Mouse (Mus musculus) hindbrain, postnatal 0 days (tissue): ENCODE data around the gene Nlrc5. TPM values are rescaled to one million over a fixed set of nuclear protein-coding genes. Genes with fewer than 3 reads are reported as not detected.

ENCODE experiments used
- ATAC-seq: fragments of 200-750 bp; cut with Nextera tagmentation; 2 replicates; pipeline ENCODE4 v1.8.0; 2017; ENCODE audit warnings: mild to moderate bottlenecking, moderate TSS enrichment, moderate library complexity
- DNase-seq: peaks from one replicate; pipeline ENCODE4 v3.0.0-alpha.2; 2015; ENCODE audit warnings: low spot score
- H3K27ac ChIP-seq: fragments of 300-500 bp; sonication (generic); 2 replicates; pipeline ENCODE4 v1.5.1; 2014; ENCODE audit warnings: mild to moderate bottlenecking
- H3K27me3 ChIP-seq: fragments of 300-500 bp; sonication (generic); 2 replicates; pipeline ENCODE4 v1.6.1; 2014; ENCODE audit warnings: low read length, mixed read lengths; ENCODE audit not compliant: insufficient read depth
- H3K36me3 ChIP-seq: fragments of 300-500 bp; sonication (generic); 2 replicates; pipeline ENCODE4 v1.6.1; 2014; ENCODE audit warnings: low read length, mixed read lengths; ENCODE audit not compliant: insufficient read depth
- H3K4me1 ChIP-seq: fragments of 300-500 bp; sonication (generic); 2 replicates; pipeline ENCODE4 v1.6.1; 2014; ENCODE audit warnings: antibody characterized with exemption, low read length, mixed read lengths; ENCODE audit not compliant: insufficient read depth
- H3K4me2 ChIP-seq: fragments of 300-500 bp; sonication (generic); 2 replicates; pipeline ENCODE4 v1.6.1; 2014; ENCODE audit warnings: low read depth, mild to moderate bottlenecking, low read length, moderate library complexity, mixed read lengths
- H3K4me3 ChIP-seq: fragments of 300-500 bp; sonication (generic); 2 replicates; pipeline ENCODE4 v1.5.1; 2014; ENCODE audit warnings: low read length
- H3K9ac ChIP-seq: fragments of 300-500 bp; sonication (generic); replicated peaks from 2 replicates; pipeline ENCODE4 v1.6.1; 2014; ENCODE audit warnings: mild to moderate bottlenecking, low read length, moderate library complexity, mixed read lengths
- H3K9me3 ChIP-seq: fragments of 300-500 bp; sonication (generic); 2 replicates; pipeline ENCODE4 v1.6.1; 2016; ENCODE audit warnings: low read length, mixed read lengths
- CTCF ChIP-seq: IDR thresholded peaks from 2 replicates; pipeline ENCODE4 v1.5.1; 2016; ENCODE audit warnings: antibody characterized with exemption, control low read depth, low read depth
- WGBS: fragments of 180-500 bp; shearing (Covaris S2); extraction: QIAGEN DNeasy Blood & Tissue Kit; methylation state at CpG from one replicate; pipeline ENCODE4 v1.1.7; 2014; 5-methylcytosine and 5-hydroxymethylcytosine counted together
- polyA plus RNA-seq: library from polyadenylated mRNA; unstranded; fragments of >200 nt; fragmentation: Nextera tagmentation; extraction: Ambion mirVana; gene quantifications from 2 replicates; pipeline ENCODE4 v1.2.1, GENCODE M21; 2015
- total RNA-seq: library from RNA; depleted of rRNA; stranded (reverse); fragments of >200 nt; gene quantifications from 2 replicates; pipeline ENCODE4 v1.2.3, GENCODE M21; 2014; rRNA removed

The Nlrc5 gene
- total RNA-seq, result 0.83 and 0.89 TPM in 2 replicates
- 0.38 and 0.83 TPM in 2 replicates for polyA plus RNA-seq

DNA sequence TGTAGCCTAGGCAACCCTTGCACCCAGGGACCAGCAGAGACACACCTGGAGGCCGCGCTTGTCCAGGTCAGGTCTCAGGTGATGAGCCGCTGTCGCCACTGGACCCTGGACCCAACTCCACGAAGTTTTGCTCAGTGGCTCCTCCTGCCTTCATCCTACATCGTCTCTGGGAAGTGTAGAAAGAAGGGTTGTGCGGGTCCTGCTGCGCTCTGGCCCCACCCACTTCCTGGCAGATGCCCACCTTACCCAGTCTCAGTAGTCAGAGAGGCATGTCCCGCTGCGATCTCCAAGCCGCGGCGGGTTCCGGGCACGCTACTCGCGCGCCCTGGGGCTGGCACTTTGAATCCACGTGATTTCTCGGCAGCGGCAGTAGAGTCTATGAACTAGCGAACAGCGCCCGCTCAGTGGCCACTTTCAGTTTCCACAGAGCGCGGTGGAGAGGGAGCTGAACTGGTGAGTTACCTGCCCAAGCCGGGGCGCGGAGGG is at the start of gene Nlrc5:
TSS of gene Nlrc5 (plus strand) at position 376 of the 486 bp plus-strand sequence.
- ATAC-seq, result peak; percentile 24; the same call in 1 of the 2 replicates
- WGBS, result 1% methylated on average over 29 of the region's 29 CpGs
- no peak within 1 kb of the TSS for H3K27ac ChIP-seq
- no peaks in the 10 kb centered on the region for H3K9me3 ChIP-seq
- DNase-seq, result peak; percentile 69
- peak within 1 kb of the TSS; percentile 46 for H3K4me3 ChIP-seq
- H3K36me3 ChIP-seq, result no peaks in the 10 kb centered on the region
- H3K9ac ChIP-seq, result peak within 1 kb of the TSS; percentile 28; the same call in 1 of the 2 replicates
- peak; percentile 20; the same call in 1 of the 2 replicates for TF ChIP-seq CTCF
- H3K27me3 ChIP-seq, result no peaks in the 10 kb centered on the region
- 0 out of 2 replicates have a peak, but pooled peaks cover 3% of the 10 kb centered on the region for H3K4me1 ChIP-seq
- peak within 1 kb of the TSS; percentile 91 for H3K4me2 ChIP-seq

GRCm38 (mm10) chr8:94385506-94386213 is 48.5 kb upstream of the Nlrc5 start:
- peak; percentile 63 for ATAC-seq
- no peaks in the 10 kb centered on the region for H3K9me3 ChIP-seq

DNA sequence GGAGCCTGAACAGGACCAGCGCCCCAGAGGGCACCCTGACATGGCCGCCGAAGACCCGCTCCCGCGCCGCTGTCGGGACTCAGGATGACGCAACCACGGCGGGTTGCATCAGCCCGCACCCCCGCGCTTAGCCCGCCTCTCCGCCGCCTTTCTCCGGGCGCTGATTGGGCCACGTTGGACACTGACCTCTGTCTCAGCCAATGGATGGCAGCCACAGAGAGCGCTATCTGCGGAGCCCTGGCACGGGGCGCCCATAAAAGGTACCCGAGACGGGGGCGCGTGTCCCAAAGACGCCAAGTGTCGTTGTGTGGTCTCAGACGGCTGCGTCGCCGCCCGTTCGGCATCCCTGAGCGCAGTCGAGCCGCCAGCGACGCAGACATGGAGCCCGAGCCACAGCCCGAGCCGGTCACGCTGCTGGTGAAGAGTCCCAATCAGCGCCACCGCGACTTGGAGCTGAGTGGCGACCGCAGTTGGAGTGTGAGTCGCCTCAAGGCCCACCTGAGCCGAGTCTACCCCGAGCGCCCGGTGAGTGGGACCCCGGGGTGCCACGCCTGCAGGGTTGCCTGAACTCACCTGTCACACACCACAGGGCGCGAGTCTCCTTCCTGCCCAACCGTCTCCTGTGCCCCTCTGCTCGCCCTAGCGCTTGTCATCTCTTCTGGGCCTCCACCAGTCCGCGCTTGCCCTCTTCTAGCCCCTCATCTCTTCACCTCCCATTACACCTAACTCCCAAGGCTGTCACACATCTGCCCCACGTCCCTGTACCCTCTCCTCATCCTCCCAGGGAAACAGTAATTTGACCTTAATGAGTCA is 47.7 kb upstream of the Nlrc5 start, which contains the start of gene Herpud1:
TSS of gene Herpud1 (plus strand) at position 225 of the 813 bp plus-strand sequence.
- peak; percentile 98 for DNase-seq
- H3K36me3 ChIP-seq, result peaks cover 20% of the 10 kb centered on the region
- H3K4me2 ChIP-seq, result peak within 1 kb of the TSS; percentile 95
- H3K9ac ChIP-seq, result peak within 1 kb of the TSS; percentile 86
- no peak for TF ChIP-seq CTCF
- peak within 1 kb of the TSS; percentile 96 for H3K27ac ChIP-seq
- H3K4me1 ChIP-seq, result no peaks in the 10 kb centered on the region
- under 1% methylated on average over 57 of the region's 65 CpGs for WGBS
- ATAC-seq, result peak; percentile 99
- H3K4me3 ChIP-seq, result peak within 1 kb of the TSS; percentile 93
- H3K9me3 ChIP-seq, result no peaks in the 10 kb centered on the region
- no peaks in the 10 kb centered on the region for H3K27me3 ChIP-seq

More at GRCm38 (mm10) chr8:94385506-94386213, 48.5 kb upstream of the Nlrc5 start:
- 25% methylated on average over 20 of the region's 20 CpGs for WGBS
- H3K9ac ChIP-seq, result peak overlapping the region; percentile 86
- TF ChIP-seq CTCF, result no peak; the same call in 1 of the 2 replicates
- DNase-seq, result no peak
- H3K27me3 ChIP-seq, result no peaks in the 10 kb centered on the region
- H3K4me1 ChIP-seq, result no peaks in the 10 kb centered on the region
- H3K27ac ChIP-seq, result peak overlapping the region; percentile 96
- H3K36me3 ChIP-seq, result peaks cover 13% of the 10 kb centered on the region
- peak overlapping the region; percentile 93 for H3K4me3 ChIP-seq
- peak overlapping the region; percentile 95 for H3K4me2 ChIP-seq

DNA sequence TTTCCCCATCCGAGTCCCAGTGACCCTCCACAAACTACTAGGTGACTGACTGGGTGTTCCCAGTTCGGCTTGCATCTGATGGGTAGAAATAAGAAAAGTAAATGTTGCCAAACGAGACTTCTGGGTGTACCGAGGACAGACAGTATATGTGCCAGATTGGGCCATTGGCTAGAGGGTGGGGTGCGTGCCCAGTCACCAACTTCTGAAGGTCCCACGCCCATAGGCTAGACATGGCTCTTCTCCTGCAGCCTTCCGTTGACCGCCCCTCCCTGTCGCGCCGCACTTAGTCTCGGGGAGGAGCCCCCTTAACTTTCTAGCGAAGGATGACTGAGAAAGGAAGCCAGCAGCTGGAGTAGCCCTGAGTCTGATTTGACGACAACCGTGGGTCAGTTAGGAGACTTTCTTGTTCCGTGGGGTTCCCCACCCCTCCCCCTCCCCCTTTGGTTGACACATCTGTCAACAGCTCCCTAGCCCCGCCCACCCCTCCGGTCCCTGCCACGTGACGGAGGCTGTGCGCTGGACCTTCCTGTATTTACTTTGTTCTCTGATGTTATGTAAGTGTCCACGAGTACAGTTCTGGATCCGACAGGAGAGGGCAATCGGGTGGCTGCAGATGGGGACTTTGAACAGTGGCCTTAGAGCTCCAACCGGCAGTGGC is 47.0 kb upstream of the Nlrc5 start:
- H3K9me3 ChIP-seq, result no peaks in the 10 kb centered on the region
- H3K9ac ChIP-seq, result peak overlapping the region; percentile 86
- peak overlapping the region; percentile 96 for H3K27ac ChIP-seq
- H3K27me3 ChIP-seq, result no peaks in the 10 kb centered on the region
- WGBS, result under 1% methylated on average over 25 of the region's 25 CpGs
- H3K36me3 ChIP-seq, result peaks cover 28% of the 10 kb centered on the region
- no peak; the same call in 1 of the 2 replicates for TF ChIP-seq CTCF
- H3K4me3 ChIP-seq, result peak overlapping the region; percentile 93
- H3K4me2 ChIP-seq, result peak overlapping the region; percentile 95
- no peaks in the 10 kb centered on the region for H3K4me1 ChIP-seq
- peak; percentile 84 for DNase-seq
- ATAC-seq, result peak; percentile 50; the same call in 1 of the 2 replicates

DNA sequence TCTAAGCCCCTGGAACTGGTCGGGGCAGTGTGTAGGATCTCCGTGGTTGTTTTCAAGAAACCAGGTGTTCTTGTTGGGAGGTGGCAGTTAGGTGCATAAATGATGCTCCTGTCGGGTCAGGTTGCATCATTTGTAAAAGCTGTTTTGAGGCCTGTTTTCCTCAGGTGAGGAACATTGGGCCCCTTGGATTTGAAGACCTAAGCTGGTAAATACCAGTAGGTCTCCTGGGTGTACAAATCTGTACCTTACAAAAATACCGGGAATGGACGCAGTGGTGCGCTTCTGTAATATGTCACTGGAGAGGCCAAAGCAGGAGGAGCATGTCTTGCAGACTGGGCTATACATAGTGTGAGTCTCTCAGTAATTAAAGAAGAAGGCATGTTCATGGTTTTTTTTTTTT is 46.4 kb upstream of the Nlrc5 start:
- TF ChIP-seq CTCF, result no peak
- DNase-seq (no peak), ATAC-seq (no peak)
- peaks cover 34% of the 10 kb centered on the region for H3K36me3 ChIP-seq
- WGBS, result 34% methylated on average over 6 of the region's 6 CpGs
- H3K27me3 ChIP-seq, result no peaks in the 10 kb centered on the region
- H3K4me2 ChIP-seq, result peak overlapping the region; percentile 95
- no peaks in the 10 kb centered on the region for H3K4me1 ChIP-seq
- peak overlapping the region; percentile 93 for H3K4me3 ChIP-seq
- H3K9ac ChIP-seq, result peak overlapping the region; percentile 86
- peak overlapping the region; percentile 36; the same call in 1 of the 2 replicates for H3K27ac ChIP-seq
- H3K9me3 ChIP-seq, result no peaks in the 10 kb centered on the region

DNA sequence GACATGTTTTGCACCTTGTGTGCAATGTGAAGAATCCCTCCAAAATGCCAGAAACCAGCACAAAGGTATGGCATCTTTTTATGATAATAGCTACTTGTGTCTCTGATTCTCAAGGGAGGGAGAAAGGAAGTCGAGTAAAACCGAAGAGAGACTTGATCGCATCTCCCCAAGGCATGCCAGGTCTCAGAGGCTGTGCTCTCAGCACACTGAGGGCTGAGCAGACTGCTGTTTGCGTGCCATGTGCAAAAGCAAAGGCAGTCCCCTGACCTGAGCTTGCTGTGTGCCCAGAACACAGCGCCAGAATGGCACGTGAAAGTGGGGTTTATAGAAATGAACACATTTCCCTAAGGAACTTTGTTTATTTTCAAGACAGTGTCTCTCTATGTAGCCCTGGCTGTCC is 44.6 kb upstream of the Nlrc5 start:
- Histone ChIP-seq H3K27ac (no peak overlapping the region), H3K9ac (no peak overlapping the region), H3K9me3 (no peaks in the 10 kb centered on the region), H3K36me3 (peaks cover 47% of the 10 kb centered on the region), H3K27me3 (no peaks in the 10 kb centered on the region), H3K4me1 (no peaks in the 10 kb centered on the region), H3K4me2 (no peak overlapping the region), H3K4me3 (no peak overlapping the region)
- ATAC-seq, result no peak
- TF ChIP-seq CTCF, result no peak
- DNase-seq, result no peak
- WGBS, result 86% methylated on average over 6 of the region's 6 CpGs
